Mouse (Mus musculus) liver, embryonic 13.5 days (tissue): ENCODE measurements around the gene Nhlrc1. TPM values are rescaled to one million over a fixed set of nuclear protein-coding genes. Genes with fewer than 3 reads are reported as not detected.

ENCODE experiments used
- ATAC-seq: fragments of 200-750 bp; cut with Nextera tagmentation; 2 replicates; pipeline ENCODE4 v1.8.0; 2017; ENCODE audit warnings: low read depth, mild to moderate bottlenecking, moderate number of reproducible peaks, moderate library complexity
- DNase-seq: peaks from one replicate; pipeline ENCODE4 v3.0.0; 2022
- H3K27ac ChIP-seq: fragments of 300-500 bp; sonication (generic); 2 replicates; pipeline ENCODE4 v1.5.1; 2015; ENCODE audit warnings: moderate library complexity, mild to moderate bottlenecking, inconsistent platforms
- H3K27me3 ChIP-seq: fragments of 300-500 bp; sonication (generic); 2 replicates; pipeline ENCODE4 v1.6.1; 2015; ENCODE audit warnings: mild to moderate bottlenecking, inconsistent platforms
- H3K36me3 ChIP-seq: fragments of 300-500 bp; sonication (generic); 2 replicates; pipeline ENCODE4 v1.6.1; 2015; ENCODE audit warnings: mild to moderate bottlenecking, inconsistent platforms
- H3K4me1 ChIP-seq: fragments of 300-500 bp; sonication (generic); replicated peaks from 2 replicates; pipeline ENCODE4 v1.6.1; 2015; ENCODE audit warnings: inconsistent platforms
- H3K4me2 ChIP-seq: fragments of 300-500 bp; sonication (generic); 2 replicates; pipeline ENCODE4 v1.6.1; 2015; ENCODE audit warnings: inconsistent platforms, mild to moderate bottlenecking, moderate library complexity
- H3K4me3 ChIP-seq: fragments of 300-500 bp; sonication (generic); replicated peaks from 2 replicates; pipeline ENCODE4 v1.5.1; 2015; ENCODE audit warnings: mild to moderate bottlenecking, inconsistent platforms
- H3K9ac ChIP-seq: fragments of 300-500 bp; sonication (generic); 2 replicates; pipeline ENCODE4 v1.6.1; 2015; ENCODE audit warnings: mild to moderate bottlenecking, inconsistent platforms
- H3K9me3 ChIP-seq: fragments of 300-500 bp; sonication (generic); replicated peaks from 2 replicates; pipeline ENCODE4 v1.6.1; 2016; ENCODE audit warnings: inconsistent platforms
- WGBS: fragments of 180-500 bp; shearing (Covaris S2); methylation state at CpG from one replicate; pipeline ENCODE4 v1.1.7; 2015; ENCODE audit not compliant: insufficient replicate concordance; 5-methylcytosine and 5-hydroxymethylcytosine counted together
- polyA plus RNA-seq: library from polyadenylated mRNA; unstranded; fragments of >200 nt; fragmentation: Nextera tagmentation; extraction: Ambion mirVana; gene quantifications from 2 replicates; pipeline ENCODE4 v1.2.1, GENCODE M21; 2015

Nhlrc1 gene
- polyA plus RNA-seq, 1 experiment from 2014 or later, result 0.63 TPM

GRCm38 (mm10) chr13:46975031-46975551, 39.6 kb downstream of the Nhlrc1 start:
- Histone ChIP-seq H3K9ac (no peak overlapping the region), H3K9me3 (no peaks in the 10 kb centered on the region), H3K4me3 (peak overlapping the region; percentile 14; the same call in 1 of the 2 replicates), H3K36me3 (no peaks in the 10 kb centered on the region), H3K27me3 (no peaks in the 10 kb centered on the region), H3K27ac (no peak overlapping the region), H3K4me2 (peak overlapping the region; percentile 36), H3K4me1 (peaks cover 12% of the 10 kb centered on the region)
- DNase-seq (no peak), ATAC-seq (no peak)
- 41% methylated on average over 14 of the region's 14 CpGs for WGBS

- Histone ChIP-seq H3K4me1 (peaks cover 3% of the 10 kb centered on the region; the same call in 1 of the 2 replicates), H3K4me3 (no peak overlapping the region), H3K27ac (no peak overlapping the region), H3K27me3 (no peaks in the 10 kb centered on the region), H3K36me3 (no peaks in the 10 kb centered on the region), H3K4me2 (no peak overlapping the region), H3K9me3 (no peaks in the 10 kb centered on the region), H3K9ac (no peak overlapping the region)
- 41% methylated on average over 10 of the region's 10 CpGs for WGBS
- ATAC-seq (no peak), DNase-seq (no peak)
These were observed 44.2 kb downstream of the Nhlrc1 start for GRCm38 (mm10) chr13:46970286-46970945.

- no peaks in the 10 kb centered on the region for H3K4me1 ChIP-seq
- no peak overlapping the region for H3K27ac ChIP-seq
- no peak for DNase-seq
- no peak overlapping the region for H3K4me2 ChIP-seq
- no peak overlapping the region for H3K9ac ChIP-seq
- ATAC-seq, result no peak
- whole genome bisulfite sequencing, result 76% methylated on average over 2 of the region's 2 CpGs
- H3K36me3 ChIP-seq, result no peaks in the 10 kb centered on the region
- no peaks in the 10 kb centered on the region for H3K27me3 ChIP-seq
- no peak overlapping the region for H3K4me3 ChIP-seq
- 0 out of 2 replicates have a peak, but pooled peaks cover 3% of the 10 kb centered on the region for H3K9me3 ChIP-seq
These were observed 46.0 kb downstream of the Nhlrc1 start for GRCm38 (mm10) chr13:46968626-46969025.

- no peak overlapping the region for H3K27ac ChIP-seq
These were observed 47.3 kb downstream of the Nhlrc1 start for GRCm38 (mm10) chr13:46967308-46967707.

More at GRCm38 (mm10) chr13:46967308-46967707, 47.3 kb downstream of the Nhlrc1 start:
- DNase-seq (no peak), ATAC-seq (no peak)
- Histone ChIP-seq H3K4me2 (no peak overlapping the region), H3K4me3 (no peak overlapping the region), H3K9me3 (0 out of 2 replicates have a peak, but pooled peaks cover 3% of the 10 kb centered on the region), H3K4me1 (no peaks in the 10 kb centered on the region), H3K9ac (no peak overlapping the region), H3K27me3 (no peaks in the 10 kb centered on the region), H3K36me3 (no peaks in the 10 kb centered on the region)
- 68% methylated on average over 4 of the region's 4 CpGs for WGBS

Other genes with a start within 250 kb of the Nhlrc1 start
- 2.3 and 2.5 TPM in 2 replicates for gene Kif13a, start 85.0 kb downstream of the Nhlrc1 start, polyA plus RNA-seq
- 3.0 and 4.6 TPM in 2 replicates for gene Kdm1b, start 28.6 kb upstream of the Nhlrc1 start, polyA plus RNA-seq
- gene Tpmt, start 29.9 kb upstream of the Nhlrc1 start, polyA plus RNA-seq, result 11.1 and 12.9 TPM in 2 replicates
- 493 and 566 TPM in 2 replicates for gene Dek, start 91.4 kb upstream of the Nhlrc1 start, polyA plus RNA-seq
- gene Rnf144b, start 107.8 kb upstream of the Nhlrc1 start, polyA plus RNA-seq, result 0.93 and 0.98 TPM in 2 replicates